Mouse (Mus musculus) gastrocnemius, adult 8-10 months (tissue): ENCODE measurements around the gene Olfr91. TPM values are rescaled to one million over a fixed set of nuclear protein-coding genes. Genes with fewer than 3 reads are reported as not detected.
A peak's percentile ranks its signal among the peaks of the same experiment; 100 is the strongest.

ENCODE experiments used
- DNase-seq, 2 experiments: peaks; one replicate each; pipeline ENCODE4 v3.0.0; 2022; ENCODE audit warnings: low spot score in 2 of 2
- total RNA-seq, 4 experiments: library from RNA; stranded (reverse); gene quantifications; 2 replicates each; pipeline ENCODE4 v1.2.4; 2022

The Olfr91 gene
- total RNA-seq, 4 experiments from 2014 or later: not detected

GRCm38 (mm10) chr17:37062101-37062641 lies 35.9 kb downstream of the Olfr91 start:
- no peak for DNase-seq

- no peak for DNase-seq
Observed at GRCm38 (mm10) chr17:37061435-37061834, 36.6 kb downstream of the Olfr91 start.

- no peak for DNase-seq
Observed at GRCm38 (mm10) chr17:37056957-37057356, 41.1 kb downstream of the Olfr91 start.

- no peak for DNase-seq
Observed at GRCm38 (mm10) chr17:37051745-37052144, 46.3 kb downstream of the Olfr91 start.

GRCm38 (mm10) chr17:37050876-37051275 lies 47.2 kb downstream of the Olfr91 start:
- DNase-seq: no peak

- DNase-seq: peak; percentile 41 to 46
Observed at GRCm38 (mm10) chr17:37050399-37050798, 47.7 kb downstream of the Olfr91 start.

- DNase-seq: peak; percentile 28 to 53
Observed at GRCm38 (mm10) chr17:37049570-37050310, 48.3 kb downstream of the Olfr91 start.

- DNase-seq: no peak
Observed at GRCm38 (mm10) chr17:37048383-37048782, 49.7 kb downstream of the Olfr91 start.

GRCm38 (mm10) chr17:37047981-37048380 lies 50.1 kb downstream of the Olfr91 start:
- DNase-seq: no peak

- DNase-seq: no peak
Observed at GRCm38 (mm10) chr17:37047332-37047976, 50.6 kb downstream of the Olfr91 start.

- peak in 1 of 2 experiments; percentile 26 for DNase-seq
Observed at GRCm38 (mm10) chr17:37046312-37047112, 51.6 kb downstream of the Olfr91 start.

GRCm38 (mm10) chr17:37045611-37046311 lies 52.3 kb downstream of the Olfr91 start, which contains the start of gene Gabbr1:
Gene Gabbr1 (plus strand): TSS chr17:37045966.
- DNase-seq: peak; percentile 36 to 43

GRCm38 (mm10) chr17:37044651-37045244 lies 53.3 kb downstream of the Olfr91 start:
- no peak for DNase-seq

Other genes starting within 250 kb of the Olfr91 start
- gene Trim15, start 231.1 kb downstream of the Olfr91 start, total RNA-seq: not detected
- gene Trim10, start 228.7 kb downstream of the Olfr91 start, total RNA-seq: not detected
- gene Trim40, start 208.2 kb downstream of the Olfr91 start, total RNA-seq: not detected
- not detected for gene Trim31, start 200.2 kb downstream of the Olfr91 start, total RNA-seq
- 1 to 10 TPM in 1 of 4 experiments, under 1 TPM in 2, not detected in 1; 0.18 to 1.1 (median 0.75) TPM for gene Rnf39, start 155.4 kb downstream of the Olfr91 start, total RNA-seq
- gene Ppp1r11, start 146.5 kb downstream of the Olfr91 start, total RNA-seq: 10 to 100 TPM; 53.7 to 69.7 (median 62.4) TPM
- 10 to 100 TPM; 17.7 to 22.3 (median 20.0) TPM for gene Znrd1, start 139.7 kb downstream of the Olfr91 start, total RNA-seq
- gene Znrd1as, start 139.7 kb downstream of the Olfr91 start, total RNA-seq: 10 to 100 TPM; 17.9 to 22.6 (median 20.6) TPM
- gene 2410137M14Rik, start 117.0 kb downstream of the Olfr91 start, total RNA-seq: not detected
- not detected for gene H2-M5, start 108.7 kb downstream of the Olfr91 start, total RNA-seq
- gene Zfp57, start 97.1 kb downstream of the Olfr91 start, total RNA-seq: under 1 TPM in 3 of 4 experiments, not detected in 1; 0.12 to 0.38 (median 0.27) TPM
- gene Mog, start 74.9 kb downstream of the Olfr91 start, total RNA-seq: not detected
- 1 to 10 TPM; 3.1 to 6.8 (median 6.4) TPM for gene Gabbr1, start 52.3 kb downstream of the Olfr91 start, total RNA-seq
- not detected for gene Olfr90, start 9.8 kb downstream of the Olfr91 start, total RNA-seq
- not detected for gene Olfr92, start 21.8 kb upstream of the Olfr91 start, total RNA-seq
- not detected for gene Olfr93, start 63.2 kb upstream of the Olfr91 start, total RNA-seq
- not detected for gene Ubd, start 95.6 kb upstream of the Olfr91 start, total RNA-seq
- gene Olfr94, start 102.7 kb upstream of the Olfr91 start, total RNA-seq: not detected
- gene Olfr95, start 114.8 kb upstream of the Olfr91 start, total RNA-seq: not detected
- not detected for gene Olfr96, start 121.9 kb upstream of the Olfr91 start, total RNA-seq
- not detected for gene Olfr97, start 139.1 kb upstream of the Olfr91 start, total RNA-seq
- not detected for gene Olfr98, start 165.5 kb upstream of the Olfr91 start, total RNA-seq
- 1 to 10 TPM in 2 of 4 experiments, under 1 TPM in 2; 0.36 to 1.6 (median 0.90) TPM for gene H2-M3, start 171.9 kb upstream of the Olfr91 start, total RNA-seq
- not detected for gene Olfr99, start 185.2 kb upstream of the Olfr91 start, total RNA-seq
- gene Olfr101, start 206.0 kb upstream of the Olfr91 start, total RNA-seq: not detected
- not detected for gene Olfr102, start 218.8 kb upstream of the Olfr91 start, total RNA-seq
- not detected for gene Olfr103, start 241.4 kb upstream of the Olfr91 start, total RNA-seq